Mouse (Mus musculus) cortical plate, adult 2 months (tissue): ENCODE measurements around the gene Far1.

Source experiments
- CTCF ChIP-seq: fragments of 200-500 bp; IDR thresholded peaks from 2 replicates; pipeline ENCODE4 v1.5.1; 2011; ENCODE audit warnings: mild to moderate bottlenecking, control low read depth, low read length; ENCODE audit not compliant: insufficient read depth; ENCODE audit errors: extremely low read depth
- POLR2A ChIP-seq: fragments of 200-500 bp; IDR thresholded peaks from 2 replicates; pipeline ENCODE4 v1.6.1; 2011; ENCODE audit warnings: mild to moderate bottlenecking, low read length, control low read depth; ENCODE audit not compliant: insufficient read depth; ENCODE audit errors: extremely low read depth

DNA sequence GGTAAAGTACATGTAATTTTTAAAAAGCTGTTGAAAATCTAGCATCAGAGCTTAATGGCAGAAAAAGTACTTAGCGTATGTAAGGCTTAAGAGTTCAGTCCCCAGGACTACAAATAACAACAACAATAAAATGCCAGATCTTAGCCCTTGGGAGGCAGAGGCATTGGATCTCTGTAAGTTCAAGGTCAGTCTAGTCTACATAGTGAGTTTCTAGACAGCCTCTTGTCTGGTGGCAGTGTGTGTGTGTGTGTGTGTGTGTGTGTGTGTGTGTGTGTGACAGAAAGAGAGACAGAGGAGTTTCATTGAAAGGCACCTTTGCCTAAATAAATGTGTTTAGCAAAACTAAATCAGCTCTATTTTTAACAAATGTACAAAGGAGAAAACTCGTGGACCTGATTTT, 5.3 kb downstream of the Far1 start:
- TF ChIP-seq POLR2A, result no peak
- TF ChIP-seq CTCF, result no peak
